Mouse (Mus musculus): ENCODE results near the gene Apoa2.

The Apoa2 gene

DNA sequence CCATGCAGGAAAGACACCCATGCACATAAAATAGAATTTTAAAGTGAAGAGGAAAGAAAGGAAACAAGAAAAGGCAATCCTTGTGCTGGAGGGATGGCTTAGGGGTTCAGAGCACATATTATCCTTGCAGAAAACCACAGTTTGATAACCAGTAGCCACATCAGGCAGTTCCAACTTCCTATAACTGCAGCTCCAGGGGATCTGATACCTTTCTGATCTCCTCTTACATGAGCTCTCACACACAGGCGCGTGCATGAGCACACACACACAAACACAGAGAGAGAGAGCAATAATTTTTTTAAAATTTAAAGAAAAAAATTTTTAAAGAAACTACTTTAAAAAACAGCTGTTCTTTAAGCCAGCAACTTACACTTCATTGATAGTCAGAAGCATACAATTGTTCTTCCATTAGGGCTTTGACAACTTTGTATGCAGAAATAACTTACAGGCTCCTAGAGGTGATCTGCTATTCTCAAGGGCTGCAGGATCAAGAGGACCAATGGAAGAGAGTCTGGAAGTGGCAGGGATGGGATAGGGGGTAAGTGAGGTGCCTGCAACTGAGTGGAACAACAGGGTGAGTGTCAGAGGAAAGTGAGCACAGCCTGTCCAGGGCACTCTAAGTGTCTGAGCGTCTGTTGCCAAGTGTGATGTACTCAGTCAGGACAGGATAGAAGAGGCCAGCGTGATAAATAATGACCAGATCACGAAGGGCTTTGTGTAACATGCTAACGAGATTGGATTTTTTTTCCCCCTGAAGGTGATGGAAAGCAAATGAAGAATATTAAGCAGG, 19.0 kb upstream of the Apoa2 start:
- DNase-seq (ENCODE audit: extremely low spot score, low read depth, low spot score) = no peak

DNA sequence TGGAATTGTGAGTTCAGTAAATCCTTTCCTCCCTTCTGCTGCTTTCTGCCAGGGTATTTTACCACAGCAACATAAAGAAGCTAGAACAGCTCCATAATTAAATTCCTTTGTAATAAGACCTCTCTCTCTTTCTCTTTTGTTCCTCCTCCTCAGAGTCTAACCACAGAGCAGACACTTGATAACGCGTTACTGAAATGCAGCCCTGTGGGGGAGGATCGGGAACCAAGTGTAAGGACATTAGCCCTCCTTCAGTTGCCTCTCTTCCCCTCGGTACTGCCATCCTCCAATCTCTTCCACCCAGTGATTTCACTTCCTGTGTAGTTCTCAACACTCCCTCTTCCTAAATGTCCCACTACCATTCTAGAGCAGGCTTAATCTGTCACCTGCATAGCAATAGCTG, 15.4 kb upstream of the Apoa2 start:
- DNase-seq (ENCODE audit: extremely low spot score, low read depth, low spot score) = no peak

DNA sequence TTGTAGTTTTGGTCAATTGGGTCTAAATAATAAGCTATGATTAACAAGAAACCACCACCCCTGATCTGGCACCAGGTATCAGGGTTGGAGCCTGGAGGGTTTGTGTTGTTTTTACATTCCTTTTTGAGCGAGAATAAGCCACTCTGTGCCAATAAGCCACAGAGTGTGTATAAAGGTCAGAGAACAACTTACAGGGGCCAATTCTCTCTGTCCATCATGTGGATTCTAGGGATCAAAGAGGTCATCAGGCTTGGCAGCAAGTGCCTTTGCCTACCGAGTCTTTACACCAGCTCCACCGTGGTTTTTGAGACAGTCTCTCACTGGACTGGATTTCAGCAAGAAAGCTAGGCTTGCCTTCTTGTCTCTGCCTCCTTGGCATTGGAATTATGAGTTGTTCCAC, 12.0 kb upstream of the Apoa2 start:
- DNase-seq (ENCODE audit: extremely low spot score, low read depth, low spot score) = no peak

DNA sequence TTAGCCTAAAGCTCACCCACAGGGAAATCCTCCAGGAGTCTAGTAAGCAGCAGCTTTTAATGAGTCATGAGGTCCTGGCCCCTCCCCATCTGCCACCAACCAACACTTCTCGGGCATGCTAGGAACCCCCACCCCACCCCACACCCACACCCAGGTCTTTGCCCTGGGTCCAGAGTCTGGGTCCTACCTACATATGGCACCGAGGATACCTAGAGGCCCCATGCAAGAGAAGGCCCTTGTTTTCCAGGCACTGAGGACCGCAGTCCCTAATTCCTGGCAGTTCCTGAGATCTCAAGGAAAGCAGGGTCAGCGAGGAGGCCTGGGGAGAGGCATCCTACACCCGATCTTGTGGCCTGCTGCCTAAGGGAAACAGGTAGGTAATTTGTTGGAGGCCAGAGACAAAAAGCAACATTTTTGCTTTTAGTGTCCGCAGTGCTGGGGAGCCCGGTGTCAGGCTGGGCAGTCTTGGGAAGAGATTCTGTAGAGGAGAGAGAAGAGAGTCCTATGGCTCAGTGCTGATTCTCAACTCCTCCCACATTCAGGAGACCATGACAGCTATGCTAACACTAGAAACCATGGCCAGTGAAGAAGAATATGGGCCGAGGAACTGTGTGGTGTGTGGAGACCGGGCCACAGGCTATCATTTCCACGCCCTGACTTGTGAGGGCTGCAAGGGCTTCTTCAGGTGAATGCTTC, 10.9 kb upstream of the Apoa2 start, which contains the start of gene Nr1i3:
Gene Nr1i3, plus strand, starts transcription at position 170 of the 696 bp plus-strand sequence.
- DNase-seq (ENCODE audit: extremely low spot score, low read depth, low spot score) = no peak

DNA sequence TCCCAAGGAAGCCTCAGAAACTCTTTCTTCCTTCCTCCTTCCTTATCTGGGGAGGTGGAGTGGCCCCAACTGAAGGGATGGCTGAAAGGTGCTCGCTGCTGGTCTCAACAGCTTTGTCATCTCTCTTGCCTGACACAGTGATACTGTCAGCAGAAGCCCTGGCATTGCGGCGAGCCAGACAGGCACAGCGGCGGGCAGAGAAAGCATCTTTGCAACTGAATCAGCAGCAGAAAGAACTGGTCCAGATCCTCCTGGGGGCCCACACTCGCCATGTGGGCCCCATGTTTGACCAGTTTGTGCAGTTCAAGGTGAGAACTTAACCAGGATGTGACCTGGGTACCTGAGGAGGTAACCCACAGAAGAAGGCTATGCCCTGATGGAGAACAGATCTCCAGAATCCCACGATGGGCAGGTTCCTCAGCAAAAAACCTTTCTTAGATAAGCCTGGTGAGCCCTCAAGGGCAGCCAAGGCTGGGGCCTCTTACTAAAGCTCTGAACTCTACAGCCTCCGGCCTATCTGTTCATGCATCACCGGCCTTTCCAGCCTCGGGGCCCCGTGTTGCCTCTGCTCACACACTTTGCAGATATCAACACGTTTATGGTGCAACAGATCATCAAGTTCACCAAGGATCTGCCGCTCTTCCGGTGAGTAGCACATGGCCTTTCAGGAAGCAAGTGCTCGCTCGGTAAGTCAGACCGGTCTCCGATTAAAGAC, 8.5 kb upstream of the Apoa2 start:
- no peak for DNase-seq (ENCODE audit: extremely low spot score, low read depth, low spot score)

DNA sequence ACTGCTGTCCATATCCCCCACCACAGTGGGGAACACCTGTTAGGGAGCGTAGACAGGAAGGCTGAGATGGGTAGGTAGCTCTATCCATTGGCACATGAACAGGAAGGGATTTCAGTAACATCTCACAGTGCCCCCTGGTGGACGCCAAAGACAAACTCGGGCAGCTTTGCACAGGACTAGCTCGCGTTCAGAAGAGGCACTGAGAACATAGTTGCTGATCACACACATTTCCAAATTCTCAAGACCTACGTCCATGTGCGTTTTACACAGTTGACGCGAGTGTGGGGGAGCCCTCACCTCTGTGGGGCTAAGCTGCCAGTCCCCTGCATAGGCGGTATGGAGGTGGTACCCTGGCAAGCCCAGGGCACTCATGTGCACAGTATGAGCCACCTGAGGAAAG, 4.0 kb upstream of the Apoa2 start:
- DNase-seq (ENCODE audit: extremely low spot score, low read depth, low spot score) = peak; percentile 71

DNA sequence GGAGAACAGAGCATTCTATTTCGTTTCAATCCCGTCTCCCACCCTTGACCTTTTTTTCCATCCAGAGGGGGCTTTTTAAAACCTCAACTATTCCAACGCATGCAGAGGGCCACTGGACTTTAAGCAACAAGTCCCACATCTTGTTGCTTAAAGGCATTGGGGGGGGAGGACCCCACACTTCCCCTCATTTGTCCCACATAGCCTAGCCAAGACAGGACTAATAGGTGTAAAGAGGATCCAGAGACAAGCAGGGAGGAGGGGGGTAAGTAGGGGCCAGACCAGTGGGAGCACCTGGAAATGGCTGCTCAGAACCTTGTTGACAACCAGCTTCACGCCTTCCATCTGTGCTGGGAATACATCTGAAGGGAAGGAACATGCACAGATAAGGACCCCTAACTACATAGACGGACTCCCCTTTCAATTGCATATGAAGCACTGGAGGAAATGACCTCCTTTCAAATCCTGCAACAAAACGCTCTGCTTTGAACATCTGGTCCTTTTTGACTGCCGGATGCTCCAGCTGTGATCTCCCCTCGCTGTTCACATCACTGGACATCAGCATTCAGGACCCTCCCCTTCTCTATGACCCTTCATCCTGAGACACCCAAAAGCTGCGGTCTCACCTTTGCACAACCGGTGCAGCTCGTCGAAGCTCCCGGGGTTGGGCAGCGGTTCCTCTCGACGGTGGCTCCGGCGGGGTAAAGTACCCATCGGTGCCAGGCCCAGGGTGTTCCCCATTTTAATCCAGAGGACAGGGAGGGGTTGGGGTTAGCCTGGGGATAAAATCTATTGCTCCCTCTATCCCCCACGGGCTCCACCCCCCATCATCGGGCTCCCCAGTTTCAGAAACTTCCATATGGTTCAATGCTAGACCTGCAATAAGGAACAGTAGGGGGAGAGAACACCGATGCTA, 3.3 kb upstream of the Apoa2 start:
- DNase-seq (ENCODE audit: extremely low spot score, low read depth, low spot score) = no peak

DNA sequence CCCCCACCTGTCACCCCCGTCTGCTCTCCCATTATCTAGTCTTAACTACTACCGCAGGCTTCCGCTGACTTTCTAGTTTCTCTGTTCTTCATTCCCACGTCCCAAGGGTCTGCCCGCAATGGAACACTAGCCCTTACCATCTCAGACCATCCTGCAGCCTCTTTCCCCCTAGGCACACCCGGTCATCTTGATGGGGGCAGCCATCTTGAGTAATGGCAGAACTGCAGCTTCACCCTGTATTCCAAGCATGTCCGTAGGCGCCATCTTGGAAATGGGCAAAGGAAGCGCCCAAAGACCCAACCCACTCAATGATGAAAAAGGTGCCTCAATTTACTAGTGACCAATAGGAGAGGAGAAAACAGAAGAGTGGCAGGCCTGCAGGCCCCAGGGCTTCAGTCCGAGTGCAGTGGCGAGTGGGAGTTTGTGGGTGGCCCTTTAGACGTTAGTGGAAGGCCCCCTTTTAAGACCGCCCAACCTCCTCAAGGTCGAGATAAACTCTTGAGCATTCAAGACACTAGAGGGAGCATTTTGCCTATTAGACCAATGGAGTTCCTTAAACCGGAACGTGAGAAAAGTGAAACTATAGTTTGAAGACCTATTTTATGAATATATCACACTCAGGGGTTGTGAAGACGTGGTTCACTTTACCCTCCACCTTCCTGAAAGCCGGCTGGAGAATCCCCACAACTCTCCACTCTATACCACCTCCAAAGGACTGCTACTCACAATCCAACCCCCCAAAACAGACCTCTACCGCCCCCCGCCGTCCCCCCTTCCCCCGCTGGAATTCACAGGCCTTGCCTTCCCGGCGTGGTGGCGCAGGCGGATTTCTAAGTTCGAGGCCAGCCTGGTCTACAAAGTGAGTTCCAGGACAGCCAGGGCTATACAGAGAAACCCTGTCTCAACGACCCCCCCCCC, 2.4 kb upstream of the Apoa2 start, which contains the start of gene Tomm40l:
Gene Tomm40l, minus strand, starts transcription at position 277 of the 918 bp plus-strand sequence.
- peak; percentile 98 for DNase-seq (ENCODE audit: extremely low spot score, low read depth, low spot score)

DNA sequence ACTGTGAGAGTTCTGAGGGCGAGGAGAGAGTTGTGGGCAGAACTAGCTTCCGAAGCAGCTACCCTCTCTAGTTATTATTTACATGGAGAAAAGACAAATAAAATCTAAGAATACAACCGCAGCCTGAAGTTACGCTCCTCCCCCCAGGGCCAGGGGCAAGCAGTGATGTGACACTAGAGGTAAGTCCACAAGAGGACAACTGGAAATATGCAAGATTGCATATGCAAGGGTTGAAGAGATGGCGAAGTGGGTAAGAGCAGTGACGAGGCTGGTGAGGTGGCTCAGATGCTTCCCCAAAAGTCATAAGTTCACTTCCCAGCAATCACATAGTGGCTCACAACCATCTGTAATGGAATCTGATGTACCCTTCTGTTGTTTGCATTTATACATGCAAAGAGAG, 1.7 kb upstream of the Apoa2 start:
- DNase-seq (ENCODE audit: extremely low spot score, low read depth, low spot score) = no peak

DNA sequence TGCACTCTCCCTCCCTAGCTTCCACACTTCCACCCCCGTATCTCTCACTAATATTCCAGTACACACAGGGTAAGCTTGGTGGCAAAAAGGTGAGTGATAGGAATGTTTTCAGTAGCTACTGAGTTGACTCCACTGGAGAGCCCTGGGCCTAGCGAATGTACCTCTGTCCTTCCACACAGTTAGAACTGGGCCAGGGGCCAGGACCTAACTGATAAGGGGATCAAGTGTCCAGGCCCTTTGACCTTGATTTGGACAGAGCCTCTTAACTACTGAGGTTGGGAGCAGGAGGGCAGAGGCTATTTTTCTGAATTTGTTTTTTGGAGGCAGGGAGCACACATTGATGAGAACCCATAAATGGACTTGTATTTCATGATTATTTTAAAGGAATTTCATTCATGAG, 1.1 kb upstream of the Apoa2 start:
- no peak for DNase-seq (ENCODE audit: extremely low spot score, low read depth, low spot score)

DNA sequence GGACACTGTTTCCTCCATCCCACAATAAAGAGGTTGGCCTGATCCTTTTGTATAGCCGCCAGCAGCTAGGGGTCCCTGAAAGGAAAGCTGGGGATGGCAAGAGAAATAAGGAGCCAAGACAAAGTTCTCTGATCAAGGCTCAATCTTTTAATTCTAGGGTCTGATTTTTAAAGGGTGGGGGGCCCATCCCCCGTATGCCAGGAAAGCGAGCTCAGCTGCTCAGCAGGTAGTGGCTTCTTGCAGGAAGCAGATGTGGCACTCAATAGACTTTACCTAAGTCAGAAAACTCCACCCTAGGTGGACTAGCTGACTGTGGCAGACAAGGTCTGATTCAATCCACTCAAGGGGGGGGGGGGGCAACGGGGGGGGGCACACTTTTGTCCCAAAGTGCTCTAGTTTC, 1.9 kb downstream of the Apoa2 start:
- DNase-seq (ENCODE audit: extremely low spot score, low read depth, low spot score) = no peak

DNA sequence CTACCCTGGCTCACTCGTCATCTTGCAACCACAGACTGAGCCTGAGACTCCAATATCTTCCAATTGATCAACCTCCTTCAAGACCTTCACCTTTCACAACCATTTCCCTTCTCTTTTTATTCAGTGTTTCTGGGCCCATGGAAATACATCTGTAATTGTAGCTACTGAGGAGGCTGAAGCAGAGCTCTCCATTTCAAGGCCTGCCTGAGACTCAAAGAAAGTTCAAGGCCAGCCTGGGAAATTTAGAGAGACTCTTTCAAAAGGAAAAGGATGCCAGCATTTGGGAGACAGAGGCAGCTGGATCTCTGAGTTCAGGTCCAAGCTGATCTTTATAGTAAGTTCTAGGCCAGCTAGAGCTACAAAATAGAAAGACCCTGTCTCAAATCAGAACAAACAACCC, 3.0 kb downstream of the Apoa2 start:
- DNase-seq (ENCODE audit: extremely low spot score, low read depth, low spot score) = no peak

DNA sequence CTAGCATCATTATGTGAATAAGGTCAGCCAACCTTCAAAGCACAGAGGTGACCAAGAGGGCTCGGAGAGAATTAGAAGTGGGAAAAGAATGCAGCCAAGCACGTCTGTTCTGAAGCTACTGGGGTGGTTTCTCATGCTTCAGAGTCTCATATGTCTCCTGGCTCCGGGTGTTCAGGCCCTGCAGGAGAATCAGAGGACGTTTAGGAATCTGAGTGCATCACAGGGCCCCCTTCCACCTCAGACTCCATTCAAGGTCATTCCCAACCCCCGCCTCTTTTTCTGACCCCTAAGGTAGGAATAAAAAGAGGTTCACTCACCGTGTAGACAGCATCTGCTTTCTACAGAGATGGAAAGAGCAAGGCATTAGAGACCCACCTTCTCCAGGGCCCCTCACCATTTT, 4.9 kb downstream of the Apoa2 start:
- DNase-seq (ENCODE audit: extremely low spot score, low read depth, low spot score) = no peak

DNA sequence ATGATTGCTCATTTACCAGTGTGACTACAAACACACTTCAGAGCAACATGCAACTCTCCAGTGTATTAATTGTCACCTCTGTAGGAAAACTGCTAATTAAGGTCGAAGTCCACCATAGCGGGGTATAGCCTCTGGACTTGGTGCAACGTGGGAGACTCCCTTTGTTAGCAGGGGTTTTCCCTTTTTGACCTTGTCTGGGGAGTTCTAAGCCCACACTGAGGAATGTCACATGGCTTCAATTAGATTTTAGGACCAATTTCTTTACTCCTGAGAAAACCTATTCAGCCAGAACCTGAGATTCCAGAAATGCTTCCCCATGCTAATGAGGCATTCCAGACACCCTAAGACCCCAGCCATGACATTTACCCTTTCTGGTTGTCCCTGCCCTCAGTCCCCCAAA, 5.4 kb downstream of the Apoa2 start:
- DNase-seq (ENCODE audit: extremely low spot score, low read depth, low spot score) = peak; percentile 53

DNA sequence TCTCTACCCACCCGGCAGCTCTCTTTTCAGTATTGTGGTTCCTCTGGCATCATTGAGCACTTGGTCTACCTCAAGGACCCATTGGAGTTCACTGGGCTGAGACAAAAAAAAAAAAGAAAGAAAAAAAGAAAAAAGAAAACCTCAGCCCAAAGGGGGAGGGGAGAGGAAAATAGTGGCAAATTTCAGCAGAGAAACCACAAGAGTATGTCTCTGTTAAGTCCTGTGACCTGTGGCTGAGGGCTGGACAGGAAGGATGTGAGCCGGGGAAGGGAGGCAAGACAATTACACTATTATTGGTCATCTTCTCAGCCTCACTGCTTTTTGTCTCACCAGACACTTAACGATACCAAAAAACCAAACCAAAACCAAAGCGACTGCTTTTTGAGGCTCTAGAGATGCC, 7.0 kb downstream of the Apoa2 start:
- no peak for DNase-seq (ENCODE audit: extremely low spot score, low read depth, low spot score)

DNA sequence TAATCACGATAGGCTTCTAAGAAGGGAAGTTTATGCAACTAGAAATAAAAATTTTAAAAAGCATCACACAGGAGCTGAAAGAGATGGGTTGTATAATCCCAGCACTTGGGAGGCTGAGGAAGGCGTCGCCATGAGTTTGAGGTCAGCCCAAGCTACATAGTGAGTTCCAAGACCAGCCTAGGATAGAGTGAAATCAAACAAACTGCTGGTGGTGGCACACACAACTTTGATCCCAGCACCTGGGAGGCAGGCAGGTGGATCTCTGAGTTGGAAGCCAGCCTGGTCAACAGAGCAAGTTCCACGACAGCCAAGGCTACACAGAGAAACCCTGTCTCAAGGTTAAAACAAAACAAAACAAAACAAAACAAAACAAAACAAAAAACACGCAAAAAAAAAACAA, 7.5 kb downstream of the Apoa2 start:
- no peak for DNase-seq (ENCODE audit: extremely low spot score, low read depth, low spot score)

DNA sequence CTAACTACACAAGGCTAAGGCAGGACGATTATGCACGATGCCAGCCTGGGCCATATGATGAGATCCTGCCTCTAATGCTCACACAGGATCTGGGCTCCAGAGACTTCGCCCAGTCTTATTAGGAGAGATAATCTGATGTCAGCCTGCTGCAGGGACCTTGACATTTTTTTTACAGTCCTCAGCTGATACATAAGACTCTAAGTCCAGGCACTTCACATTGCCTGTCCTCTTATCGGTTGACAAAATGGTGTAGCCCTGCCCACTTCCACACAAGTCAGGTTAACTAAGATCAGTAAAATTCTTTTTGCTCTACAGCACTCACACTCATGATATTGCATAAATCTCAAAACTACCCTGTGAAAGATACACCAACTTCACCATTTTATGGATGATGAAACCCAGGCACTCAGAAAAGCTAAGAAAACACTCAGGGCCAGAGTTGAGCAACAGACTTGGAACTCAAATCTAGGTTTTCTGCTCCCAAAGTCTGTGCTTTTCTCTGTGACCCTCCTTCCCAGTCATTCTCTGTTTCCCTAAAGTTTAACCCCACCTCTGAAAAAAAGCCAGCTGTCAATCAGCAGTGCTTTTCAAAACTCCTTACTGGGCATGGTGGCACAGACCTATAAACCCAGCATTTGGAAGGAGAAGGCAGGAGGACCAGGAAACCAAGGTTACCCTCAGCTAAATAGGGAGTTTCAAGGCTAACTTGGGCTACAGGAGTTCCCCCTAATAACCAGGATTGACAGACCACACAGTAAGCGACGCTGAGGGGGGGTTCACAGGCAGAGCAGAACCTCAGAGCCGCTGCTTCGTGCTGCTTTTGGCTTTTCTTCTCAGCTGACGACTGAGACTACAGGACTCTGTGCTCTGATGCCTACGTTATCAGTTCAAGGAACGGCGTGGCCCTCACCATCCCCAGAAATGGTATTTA, 8.2 kb downstream of the Apoa2 start:
- DNase-seq (ENCODE audit: extremely low spot score, low read depth, low spot score) = no peak

DNA sequence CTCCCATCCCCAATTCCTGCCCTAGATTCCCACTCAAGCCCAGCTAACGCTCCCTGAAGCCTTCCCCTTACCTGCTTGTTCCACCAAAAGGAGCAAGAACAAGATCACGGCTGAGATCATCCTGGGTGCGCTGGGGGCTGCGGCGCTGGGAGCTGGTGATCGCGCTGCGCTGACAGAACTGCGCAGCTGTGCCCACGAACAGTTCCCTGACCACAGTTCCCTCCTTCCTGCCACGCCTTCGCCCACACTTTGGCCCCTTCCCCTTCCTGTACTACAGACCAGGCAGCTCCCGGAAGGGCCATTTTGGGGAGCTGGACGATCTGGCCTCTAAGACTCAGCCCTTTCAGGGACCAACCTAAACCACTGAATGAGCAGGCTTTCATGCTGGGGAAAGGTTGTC, 9.3 kb downstream of the Apoa2 start, which contains the start of gene Fcer1g:
Gene Fcer1g, minus strand, starts transcription at position 240 of the 400 bp plus-strand sequence.
- no peak for DNase-seq (ENCODE audit: extremely low spot score, low read depth, low spot score)

DNA sequence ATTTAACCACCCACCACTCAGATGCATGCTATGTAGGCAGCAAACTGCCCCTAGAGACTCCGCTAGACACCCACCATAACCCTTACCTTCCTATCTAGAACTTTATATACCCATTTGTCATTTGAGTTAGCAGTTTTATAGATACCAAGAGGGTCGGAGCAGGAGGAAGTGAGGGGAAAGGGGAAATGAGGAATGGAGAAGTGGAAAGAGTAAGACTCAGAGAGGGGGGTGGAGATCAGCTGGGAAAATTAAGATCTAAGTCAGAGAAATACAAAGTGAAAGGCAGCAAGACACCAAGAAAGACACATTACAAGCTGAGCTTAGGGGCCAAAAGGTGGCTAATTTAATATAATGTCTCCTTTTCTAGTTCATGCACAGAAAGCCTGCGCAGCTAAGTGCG, 9.7 kb downstream of the Apoa2 start:
- DNase-seq (ENCODE audit: extremely low spot score, low read depth, low spot score) = no peak

Measured in hindlimb bud, embryonic 11.5 days (tissue).